8 mouse cellular contexts compared by ENCODE assay signal in genomic region chr17:29238421-29238945, GRCm38 (mm10). TPM values are rescaled to one million over a fixed set of nuclear protein-coding genes. Genes with fewer than 3 reads are reported as not detected.
DNase-seq lines count a peak whose midpoint lies in the region; ATAC-seq and TF ChIP-seq lines count a peak whose summit lies in the region.

No protein-coding gene starts in this region.

- peak overlapping the region; percentile 79 for H3K9ac ChIP-seq in hindbrain, embryonic 13.5 days
- H3K9ac ChIP-seq in midbrain, embryonic 15.5 days, result peak overlapping the region; percentile 62

- no peaks in the 10 kb centered on the region for H3K4me1 ChIP-seq in cerebellum, adult 2 months (ENCODE audit: control insufficient read depth, insufficient read depth, low read length)
- peaks cover 7% of the 10 kb centered on the region; the same call in 1 of the 2 replicates for H3K4me1 ChIP-seq in lung, adult 2 months (ENCODE audit: control insufficient read depth, insufficient read depth, low read length)
- H3K4me1 ChIP-seq in hindbrain, embryonic 13.5 days (replicated peaks), result peaks cover 36% of the 10 kb centered on the region
- peaks cover 39% of the 10 kb centered on the region for H3K4me1 ChIP-seq in midbrain, embryonic 15.5 days

- 2% methylated on average over 23 of the region's 23 CpGs for WGBS in cerebellum, adult 2 months
- 3% methylated on average over 23 of the region's 23 CpGs for WGBS in lung, adult 2 months
- 3% methylated on average over 23 of the region's 23 CpGs for WGBS in hindbrain, embryonic 13.5 days
- WGBS in midbrain, embryonic 15.5 days, result 2% methylated on average over 23 of the region's 23 CpGs

- no peak for TF ChIP-seq CTCF in cerebellum, adult 2 months (IDR thresholded peaks at IDR 0.05; ENCODE audit: borderline replicate concordance, insufficient read depth, low read depth, low read length)
- no peak for TF ChIP-seq CTCF in lung, adult 2 months (IDR thresholded peaks at IDR 0.05; ENCODE audit: insufficient read depth, low read length)

- H3K4me3 ChIP-seq in cerebellum, adult 2 months (replicated peaks; ENCODE audit: insufficient read depth, low read depth, low read length), result peak overlapping the region; percentile 57
- H3K4me3 ChIP-seq in lung, adult 2 months (replicated peaks; ENCODE audit: extremely low read depth, low read depth, low read length), result peak overlapping the region; percentile 40
- peak overlapping the region; percentile 65 for H3K4me3 ChIP-seq in hindbrain, embryonic 13.5 days
- peak overlapping the region; percentile 73 for H3K4me3 ChIP-seq in midbrain, embryonic 15.5 days

- DNase-seq in cerebellum, adult 2 months, result peak in 1 of 2 experiments; percentile 31
- no peak for DNase-seq in cerebellum, adult 11-12 months
- DNase-seq in lung, adult 2 months, result no peak
- DNase-seq in lung, postnatal 4 days, result no peak
- no peak for DNase-seq in spleen, postnatal 36 days (ENCODE audit: low spot score in 2 of 2)
- DNase-seq in lung, postnatal 14 days, result no peak

- H3K9me3 ChIP-seq in hindbrain, embryonic 13.5 days, result no peaks in the 10 kb centered on the region
- no peaks in the 10 kb centered on the region for H3K9me3 ChIP-seq in midbrain, embryonic 15.5 days

- H3K27ac ChIP-seq in cerebellum, adult 2 months (ENCODE audit: insufficient read depth, low read length), result no peak overlapping the region
- no peak overlapping the region for H3K27ac ChIP-seq in hindbrain, embryonic 13.5 days
- H3K27ac ChIP-seq in midbrain, embryonic 15.5 days, result peak overlapping the region; percentile 49; the same call in 1 of the 2 replicates

- H3K4me2 ChIP-seq in hindbrain, embryonic 13.5 days, result peak overlapping the region; percentile 99
- H3K4me2 ChIP-seq in midbrain, embryonic 15.5 days, result peak overlapping the region; percentile 99

- peak; percentile 33 for ATAC-seq in hindbrain, embryonic 13.5 days (ENCODE audit: low FRiP score)
- ATAC-seq in midbrain, embryonic 15.5 days (replicated peaks), result peak; percentile 21; the same call in 1 of the 2 replicates

- no peaks in the 10 kb centered on the region for H3K36me3 ChIP-seq in hindbrain, embryonic 13.5 days
- H3K36me3 ChIP-seq in midbrain, embryonic 15.5 days (replicated peaks), result no peaks in the 10 kb centered on the region

- no peaks in the 10 kb centered on the region; the same call in 1 of the 2 replicates for H3K27me3 ChIP-seq in cerebellum, adult 2 months (ENCODE audit: control insufficient read depth, insufficient read depth, low read length)
- peaks cover 63% of the 10 kb centered on the region for H3K27me3 ChIP-seq in hindbrain, embryonic 13.5 days
- peaks cover 10% of the 10 kb centered on the region; the same call in 1 of the 2 replicates for H3K27me3 ChIP-seq in midbrain, embryonic 15.5 days (replicated peaks)

- no peak for TF ChIP-seq POLR2A in cerebellum, adult 2 months (IDR thresholded peaks at IDR 0.05; ENCODE audit: borderline replicate concordance, insufficient read depth, low read length)
- TF ChIP-seq POLR2A in lung, adult 2 months (IDR thresholded peaks at IDR 0.05; ENCODE audit: borderline replicate concordance, extremely low read depth, low read depth, low read length), result no peak

RNA-seq across cellular contexts. Expression of gene Cpne5, which starts 0.5 kb away (rescaled TPM):
- polyA plus RNA-seq in cerebellum, adult 2 months (2012; rRNA removed), result 7.5 and 8.4 TPM in 2 replicates
- polyA plus RNA-seq in lung, adult 2 months (2012; rRNA removed), result 13.6 and 15.7 TPM in 2 replicates
- polyA plus RNA-seq in hindbrain, embryonic 13.5 days (2015; fragmentation: Nextera tagmentation; extraction: Ambion mirVana), result 18.9 and 20.2 TPM in 2 replicates
- polyA plus RNA-seq in midbrain, embryonic 15.5 days (2015; fragmentation: Nextera tagmentation; extraction: Ambion mirVana), result 38.3 and 41.3 TPM in 2 replicates

RNA-seq across cellular contexts. Expression of gene Ppil1, which starts 25.5 kb away (rescaled TPM):
- polyA plus RNA-seq in cerebellum, adult 2 months (2012; rRNA removed), result 25.1 and 25.3 TPM in 2 replicates
- polyA plus RNA-seq in lung, adult 2 months (2012; rRNA removed), result 18.7 and 20.7 TPM in 2 replicates
- 106 and 114 TPM in 2 replicates for polyA plus RNA-seq in hindbrain, embryonic 13.5 days (2015; fragmentation: Nextera tagmentation; extraction: Ambion mirVana)
- 113 and 119 TPM in 2 replicates for polyA plus RNA-seq in midbrain, embryonic 15.5 days (2015; fragmentation: Nextera tagmentation; extraction: Ambion mirVana)

RNA-seq across cellular contexts. Expression of gene BC004004, which starts 30.1 kb away (rescaled TPM):
- 102 and 111 TPM in 2 replicates for polyA plus RNA-seq in cerebellum, adult 2 months (2012; rRNA removed)
- polyA plus RNA-seq in lung, adult 2 months (2012; rRNA removed), result 56.5 and 70.8 TPM in 2 replicates
- 108 and 111 TPM in 2 replicates for polyA plus RNA-seq in hindbrain, embryonic 13.5 days (2015; fragmentation: Nextera tagmentation; extraction: Ambion mirVana)
- polyA plus RNA-seq in midbrain, embryonic 15.5 days (2015; fragmentation: Nextera tagmentation; extraction: Ambion mirVana), result 112 and 114 TPM in 2 replicates
